Comparison of ENCODE assay signal across 14 mouse cellular contexts in genomic region chr4:128692149-128692925, GRCm38 (mm10). TPM values are rescaled to one million over a fixed set of nuclear protein-coding genes. Genes with fewer than 3 reads are reported as not detected.
DNase-seq lines count a peak whose midpoint lies in the region; ATAC-seq and TF ChIP-seq lines count a peak whose summit lies in the region.
"Had no signal": no experiment of that assay in that cellular context is flagged by ENCODE, and none has a peak within 500 bp of the region (broad histone marks: within the 10 kb centered on the region; RNA-seq: fewer than 3 reads in every experiment).

No protein-coding gene starts in this region.

- H3K4me1 ChIP-seq in hindbrain, embryonic 10.5 days (replicated peaks) = peaks cover 75% of the 10 kb centered on the region
- peaks cover 4% of the 10 kb centered on the region; the same call in 1 of the 2 replicates for H3K4me1 ChIP-seq in hindbrain, embryonic 11.5 days (replicated peaks; ENCODE audit: control insufficient read depth, insufficient read depth, low read length)
- peaks cover 32% of the 10 kb centered on the region for H3K4me1 ChIP-seq in hindbrain, postnatal 0 days (ENCODE audit: insufficient read depth, low read length)
- peaks cover 96% of the 10 kb centered on the region for H3K4me1 ChIP-seq in neural tube, embryonic 15.5 days

- H3K9ac ChIP-seq in hindbrain, embryonic 11.5 days (ENCODE audit: low read depth, low read length) = no peak overlapping the region; the same call in 1 of the 2 replicates
- no peak overlapping the region for H3K9ac ChIP-seq in hindbrain, postnatal 0 days (replicated peaks; ENCODE audit: low read length)
- H3K9ac ChIP-seq in neural tube, embryonic 15.5 days (replicated peaks) = no peak overlapping the region
- H3K9ac ChIP-seq: hindbrain, embryonic 15.5 days; liver, embryonic 14.5 days had no signal

- H3K9me3 ChIP-seq in hindbrain, embryonic 10.5 days = 0 out of 2 replicates have a peak, but pooled peaks cover 4% of the 10 kb centered on the region
- H3K9me3 ChIP-seq in hindbrain, embryonic 11.5 days (ENCODE audit: control insufficient read depth, low read length) = no peaks in the 10 kb centered on the region
- H3K9me3 ChIP-seq in hindbrain, postnatal 0 days (ENCODE audit: low read length) = no peaks in the 10 kb centered on the region
- H3K9me3 ChIP-seq in neural tube, embryonic 15.5 days (replicated peaks) = no peaks in the 10 kb centered on the region
- H3K9me3 ChIP-seq: hindbrain, embryonic 15.5 days; midbrain, embryonic 13.5 days had no signal

- H3K4me3 ChIP-seq in hindbrain, embryonic 10.5 days = no peak overlapping the region
- H3K4me3 ChIP-seq in hindbrain, embryonic 11.5 days (ENCODE audit: low read depth, low read length) = no peak overlapping the region
- H3K4me3 ChIP-seq in hindbrain, postnatal 0 days (ENCODE audit: low read length) = no peak overlapping the region
- no peak overlapping the region for H3K4me3 ChIP-seq in neural tube, embryonic 15.5 days (replicated peaks)
- H3K4me3 ChIP-seq: hindbrain, embryonic 15.5 days; midbrain, embryonic 13.5 days had no signal

- no peaks in the 10 kb centered on the region for H3K36me3 ChIP-seq in hindbrain, embryonic 10.5 days
- no peaks in the 10 kb centered on the region for H3K36me3 ChIP-seq in hindbrain, embryonic 11.5 days (ENCODE audit: control insufficient read depth, insufficient read depth, low read length)
- no peaks in the 10 kb centered on the region for H3K36me3 ChIP-seq in hindbrain, postnatal 0 days (ENCODE audit: insufficient read depth, low read length)
- no peaks in the 10 kb centered on the region for H3K36me3 ChIP-seq in neural tube, embryonic 15.5 days
- H3K36me3 ChIP-seq: hindbrain, embryonic 15.5 days; midbrain, embryonic 13.5 days had no signal

- DNase-seq in hindbrain, embryonic 10.5 days (ENCODE audit: low spot score) = no peak
- DNase-seq in hindbrain, embryonic 11.5 days (ENCODE audit: low spot score) = no peak
- peak; percentile 53 to 72 for DNase-seq in right cerebral cortex, postnatal 10 days (ENCODE audit: low spot score in 2 of 2)
- no peak for DNase-seq in right cerebral cortex, adult 18-20 months
- no peak for DNase-seq in hindbrain, postnatal 0 days (ENCODE audit: low spot score)
- no peak for DNase-seq in yolk sac, embryonic 10.5 days (ENCODE audit: low spot score)
- DNase-seq in thymus, postnatal 36 days = no peak
- DNase-seq: adrenal gland, postnatal 36 days; B cell, adult 2 months; heart, adult 18-20 months had no signal

- no peak for ATAC-seq in hindbrain, embryonic 11.5 days (ENCODE audit: low FRiP score)
- ATAC-seq in hindbrain, postnatal 0 days = no peak
- no peak for ATAC-seq in neural tube, embryonic 15.5 days (ENCODE audit: low FRiP score)
- ATAC-seq: midbrain, embryonic 13.5 days had no signal

- no peak overlapping the region for H3K4me2 ChIP-seq in hindbrain, embryonic 11.5 days (replicated peaks; ENCODE audit: low read depth, low read length)
- H3K4me2 ChIP-seq in hindbrain, postnatal 0 days (ENCODE audit: low read depth, low read length) = no peak overlapping the region
- H3K4me2 ChIP-seq in neural tube, embryonic 15.5 days = no peak overlapping the region
- H3K4me2 ChIP-seq: hindbrain, embryonic 15.5 days; midbrain, embryonic 13.5 days had no signal

- 77% methylated on average over 14 of the region's 15 CpGs for WGBS in hindbrain, embryonic 10.5 days
- 65% methylated on average over 14 of the region's 15 CpGs for WGBS in hindbrain, embryonic 11.5 days
- WGBS in hindbrain, postnatal 0 days = 48% methylated on average over 14 of the region's 15 CpGs
- WGBS in neural tube, embryonic 15.5 days = 59% methylated on average over 14 of the region's 15 CpGs

- H3K27ac ChIP-seq in hindbrain, embryonic 10.5 days = peak overlapping the region; percentile 72
- no peak overlapping the region for H3K27ac ChIP-seq in hindbrain, embryonic 11.5 days (ENCODE audit: low read depth, low read length)
- peak overlapping the region; percentile 22; the same call in 1 of the 2 replicates for H3K27ac ChIP-seq in hindbrain, postnatal 0 days
- peak overlapping the region; percentile 58 for H3K27ac ChIP-seq in neural tube, embryonic 15.5 days (replicated peaks)
- H3K27ac ChIP-seq: hindbrain, embryonic 15.5 days; liver, embryonic 14.5 days; midbrain, embryonic 13.5 days had no signal

- TF ChIP-seq CTCF in hindbrain, postnatal 0 days (IDR thresholded peaks at IDR 0.05; ENCODE audit: low read depth) = no peak

- H3K27me3 ChIP-seq in hindbrain, embryonic 10.5 days (ENCODE audit: insufficient read depth, poor library complexity, severe bottlenecking) = no peaks in the 10 kb centered on the region
- H3K27me3 ChIP-seq in hindbrain, embryonic 11.5 days (ENCODE audit: control insufficient read depth, insufficient read depth, low read length) = no peaks in the 10 kb centered on the region
- H3K27me3 ChIP-seq in hindbrain, postnatal 0 days (ENCODE audit: insufficient read depth, low read length) = no peaks in the 10 kb centered on the region
- H3K27me3 ChIP-seq in neural tube, embryonic 15.5 days (replicated peaks) = no peaks in the 10 kb centered on the region
- H3K27me3 ChIP-seq: hindbrain, embryonic 15.5 days; midbrain, embryonic 13.5 days had no signal

RNA-seq across cellular contexts. Expression of gene Phc2, which starts 37.8 kb away (rescaled TPM):
- 41.9 and 62.2 TPM in 2 replicates for polyA plus RNA-seq in hindbrain, embryonic 10.5 days (2016; fragmentation: Nextera tagmentation; extraction: Ambion mirVana)
- polyA plus RNA-seq in hindbrain, embryonic 11.5 days (2014; fragmentation: Nextera tagmentation; extraction: Ambion mirVana) = 46.8 and 92.2 TPM in 2 replicates
- total RNA-seq in hindbrain, postnatal 0 days (2014; rRNA removed) = 103 and 125 TPM in 2 replicates
- polyA plus RNA-seq in hindbrain, postnatal 0 days (2015; fragmentation: Nextera tagmentation; extraction: Ambion mirVana) = 46.1 and 50.7 TPM in 2 replicates
- polyA plus RNA-seq in neural tube, embryonic 15.5 days (2015; fragmentation: Nextera tagmentation; extraction: Ambion mirVana) = 47.6 and 54.5 TPM in 2 replicates

Comparison
In these comparisons a context has a peak if more than half of its experiments do, and no peak if none do; other contexts are left out.
1. DNase-seq: peak in right cerebral cortex, postnatal 10 days (2 of 2); none in hindbrain, embryonic 10.5 days (single experiment), hindbrain, embryonic 11.5 days (single experiment), right cerebral cortex, adult 18-20 months (single experiment), hindbrain, postnatal 0 days (single experiment), yolk sac, embryonic 10.5 days (single experiment) and thymus, postnatal 36 days (0 of 2).